Mouse (Mus musculus) liver, embryonic 14.5 days (tissue): ENCODE data around the gene Usp3. TPM values are rescaled to one million over a fixed set of nuclear protein-coding genes. Genes with fewer than 3 reads are reported as not detected.

Source experiments
- ATAC-seq: fragments of 200-750 bp; cut with Nextera tagmentation; 2 replicates; pipeline ENCODE4 v1.8.0; 2017; ENCODE audit warnings: moderate number of reproducible peaks, mild to moderate bottlenecking, moderate library complexity; ENCODE audit not compliant: insufficient read depth
- DNase-seq, 3 experiments: peaks; one replicate each; pipeline ENCODE4 v3.0.0-alpha.2; 2012 to 2013; ENCODE audit warnings: low read depth in 3 of 3, low spot score in 3 of 3
- H3K27ac ChIP-seq: fragments of 300-500 bp; sonication (generic); 2 replicates; pipeline ENCODE4 v1.5.1; 2014; ENCODE audit warnings: moderate library complexity, mild to moderate bottlenecking, control low read depth, inconsistent platforms
- H3K27me3 ChIP-seq: fragments of 300-500 bp; sonication (generic); 2 replicates; pipeline ENCODE4 v1.6.1; 2014; ENCODE audit warnings: mild to moderate bottlenecking, low read length, moderate library complexity; ENCODE audit not compliant: control insufficient read depth, insufficient read depth
- H3K36me3 ChIP-seq: fragments of 300-500 bp; sonication (generic); replicated peaks from 2 replicates; pipeline ENCODE4 v1.6.1; 2014; ENCODE audit warnings: low read depth; ENCODE audit not compliant: control insufficient read depth, insufficient read depth
- H3K4me1 ChIP-seq, 2 experiments: fragments of 200-500 bp in 1 of 2; fragments of 300-500 bp in 1 of 2; sonication (generic) in 1 of 2; replicated peaks; 2 replicates each; pipeline ENCODE4 v1.6.1; 2012 to 2014; ENCODE audit warnings: antibody characterized with exemption in 1 of 2, inconsistent platforms in 1 of 2, low read length in 1 of 2; ENCODE audit not compliant: control insufficient read depth in 2 of 2, insufficient read depth in 2 of 2
- H3K4me2 ChIP-seq: fragments of 300-500 bp; sonication (generic); 2 replicates; pipeline ENCODE4 v1.6.1; 2014; ENCODE audit warnings: low read depth, mild to moderate bottlenecking, control low read depth, moderate library complexity
- H3K4me3 ChIP-seq, 2 experiments: fragments of 200-500 bp in 1 of 2; fragments of 300-500 bp in 1 of 2; sonication (generic) in 1 of 2; 2 replicates each; pipeline ENCODE4 v1.5.1; 2012 to 2014; ENCODE audit warnings: low read depth in 2 of 2, low read length in 2 of 2, mild to moderate bottlenecking in 2 of 2, control low read depth in 1 of 2, inconsistent platforms in 1 of 2, moderate library complexity in 1 of 2; ENCODE audit not compliant: insufficient read depth in 1 of 2
- H3K9ac ChIP-seq: fragments of 300-500 bp; sonication (generic); replicated peaks from 2 replicates; pipeline ENCODE4 v1.6.1; 2014; ENCODE audit warnings: mild to moderate bottlenecking, control low read depth, moderate library complexity
- H3K9me3 ChIP-seq: fragments of 300-500 bp; sonication (generic); 2 replicates; pipeline ENCODE4 v1.6.1; 2016; ENCODE audit warnings: low read length, mixed read lengths; ENCODE audit not compliant: control insufficient read depth
- CTCF ChIP-seq: IDR thresholded peaks from 2 replicates; pipeline ENCODE4 v1.5.1; 2016; ENCODE audit warnings: antibody characterized with exemption, low read depth, control low read depth
- EP300 ChIP-seq: IDR thresholded peaks from 2 replicates; pipeline ENCODE4 v1.6.1; 2016; ENCODE audit warnings: antibody characterized with exemption, low read depth
- WGBS: fragments of 180-500 bp; shearing (Covaris S2); extraction: QIAGEN DNeasy Blood & Tissue Kit; methylation state at CpG from one replicate; pipeline ENCODE4 v1.1.7; 2014; ENCODE audit not compliant: insufficient replicate concordance; 5-methylcytosine and 5-hydroxymethylcytosine counted together
- polyA plus RNA-seq, 2 experiments: library from polyadenylated mRNA; depleted of rRNA in 1 of 2; stranded (reverse) in 1 of 2; unstranded in 1 of 2; fragments of >200 nt; fragmentation: Nextera tagmentation in 1 of 2; extraction: Ambion mirVana in 1 of 2; gene quantifications; 2 replicates each; pipeline versions ENCODE4 v1.2.1 to v1.2.3; 2012 to 2014

The Usp3 gene
- polyA plus RNA-seq, 2 experiments, result 6.7 to 14.8 TPM

DNA sequence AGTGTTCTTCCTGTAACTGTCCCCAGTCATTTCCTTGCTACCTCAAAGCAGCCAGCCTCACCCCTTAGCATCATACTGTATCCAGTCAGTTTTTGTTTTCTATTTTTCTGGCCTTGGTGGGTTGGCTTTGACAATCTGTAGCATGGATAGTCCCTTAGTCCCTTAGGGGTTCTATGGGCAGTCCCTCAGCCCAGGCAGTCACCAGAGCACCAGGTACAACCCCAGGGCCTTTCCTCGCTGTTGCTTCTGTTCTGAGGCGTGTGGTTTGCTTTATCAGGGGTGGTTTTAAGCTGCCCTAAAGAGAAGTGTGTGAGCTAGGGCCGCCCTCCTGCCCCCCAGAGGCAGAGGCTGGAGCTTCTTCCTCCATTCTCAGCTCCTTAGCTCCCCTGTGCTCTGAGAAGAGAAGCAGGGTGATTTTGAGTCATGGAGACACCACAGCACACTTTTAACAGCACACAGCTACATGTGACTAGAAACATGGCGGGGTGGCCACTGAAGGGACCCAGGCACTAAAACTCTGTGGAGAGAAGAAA lies 89.0 kb downstream of the Usp3 start:
- Histone ChIP-seq H3K27me3 (no peaks in the 10 kb centered on the region), H3K9me3 (no peaks in the 10 kb centered on the region), H3K27ac (peak overlapping the region; percentile 88), H3K4me3 (no peak overlapping the region), H3K4me2 (peak overlapping the region; percentile 39), H3K9ac (peak overlapping the region; percentile 62), H3K36me3 (peaks cover 84% of the 10 kb centered on the region), H3K4me1 (peaks cover 34 to 39% of the 10 kb centered on the region in 2 experiments)
- ATAC-seq, result peak; percentile 70
- peak; percentile 59; the same call in 1 of the 2 replicates for TF ChIP-seq EP300
- peak; percentile 87 for TF ChIP-seq CTCF
- WGBS, result 32% methylated on average over 4 of the region's 4 CpGs
- DNase-seq, result peak; percentile 58 to 63 (median 63)

DNA sequence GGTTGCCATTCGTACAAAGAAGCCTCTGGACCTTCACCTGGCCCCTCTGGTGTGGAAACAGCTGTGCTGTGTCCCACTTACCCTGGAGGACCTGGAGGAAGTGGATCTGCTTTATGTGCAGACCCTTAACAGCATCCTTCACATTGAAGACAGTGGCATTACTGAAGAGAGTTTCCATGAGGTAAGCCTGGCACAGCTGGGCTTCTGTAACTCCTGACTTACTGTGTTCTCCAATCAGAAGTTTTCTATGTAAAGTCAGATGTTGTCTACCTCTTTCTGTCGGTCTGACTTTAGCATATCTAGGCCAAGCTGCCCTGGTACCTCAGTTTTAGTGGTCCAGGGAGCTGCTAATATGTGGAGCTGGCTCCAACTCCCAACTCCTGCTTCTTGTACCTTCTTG lies 91.7 kb downstream of the Usp3 start:
- H3K4me3 ChIP-seq, result no peak overlapping the region
- ATAC-seq, result no peak
- 90% methylated on average over 2 of the region's 2 CpGs for WGBS
- H3K27ac ChIP-seq, result no peak overlapping the region
- DNase-seq, result no peak
- H3K4me2 ChIP-seq, result no peak overlapping the region
- TF ChIP-seq EP300 (no peak), CTCF (no peak)
- H3K4me1 ChIP-seq, result peaks cover 27 to 32% of the 10 kb centered on the region in 2 experiments
- H3K36me3 ChIP-seq, result peaks cover 80% of the 10 kb centered on the region
- no peaks in the 10 kb centered on the region for H3K27me3 ChIP-seq
- no peaks in the 10 kb centered on the region for H3K9me3 ChIP-seq
- H3K9ac ChIP-seq, result no peak overlapping the region

DNA sequence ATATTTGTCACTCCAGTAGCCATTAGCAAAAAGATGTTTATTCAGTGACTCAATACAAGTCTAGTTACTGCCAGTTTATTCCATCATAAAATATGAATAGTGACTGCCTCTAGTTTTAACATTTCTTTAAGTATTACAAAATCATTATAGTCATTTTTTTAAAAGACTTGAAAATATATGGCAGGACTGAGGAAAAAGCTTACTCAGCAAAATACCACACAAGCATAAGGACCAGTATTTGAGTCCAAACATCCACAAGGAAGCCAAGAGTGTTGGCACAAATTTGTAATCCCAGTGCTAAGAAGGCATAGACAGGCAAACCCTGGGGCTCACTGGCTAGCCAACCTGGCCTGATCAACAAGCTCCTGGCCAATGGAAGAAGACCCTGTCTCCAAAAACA lies 99.0 kb downstream of the Usp3 start:
- Histone ChIP-seq H3K4me3 (no peak overlapping the region), H3K36me3 (peaks cover 88% of the 10 kb centered on the region), H3K27ac (no peak overlapping the region), H3K9ac (no peak overlapping the region), H3K27me3 (no peaks in the 10 kb centered on the region), H3K4me2 (no peak overlapping the region), H3K9me3 (no peaks in the 10 kb centered on the region), H3K4me1 (no peaks in the 10 kb centered on the region)
- DNase-seq (no peak), ATAC-seq (no peak)
- TF ChIP-seq EP300, result no peak
- no peak for TF ChIP-seq CTCF

DNA sequence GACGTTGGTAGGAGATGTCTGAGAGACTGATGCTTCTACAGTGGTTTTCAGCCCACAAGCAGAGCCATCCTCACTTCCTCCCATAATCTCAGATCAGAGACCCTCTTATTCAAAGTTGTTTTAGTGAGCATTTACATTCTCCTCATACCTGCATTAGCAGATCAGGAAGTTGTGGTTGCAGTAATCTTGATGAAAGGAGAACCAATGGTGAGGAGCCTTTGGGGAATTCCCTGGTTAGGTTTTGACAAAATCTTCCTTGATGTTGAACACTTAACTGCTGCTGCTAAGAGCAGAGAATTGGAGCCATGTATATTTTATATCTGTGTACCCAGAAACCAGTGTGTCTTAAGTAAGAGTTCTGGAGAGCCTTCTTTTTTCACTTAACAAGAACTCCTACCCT lies 100.6 kb downstream of the Usp3 start:
- no peaks in the 10 kb centered on the region for H3K4me1 ChIP-seq
- DNase-seq (no peak), ATAC-seq (no peak)
- no peak overlapping the region for H3K27ac ChIP-seq
- H3K9me3 ChIP-seq, result no peaks in the 10 kb centered on the region
- no peaks in the 10 kb centered on the region for H3K27me3 ChIP-seq
- H3K4me3 ChIP-seq, result no peak overlapping the region
- TF ChIP-seq CTCF (no peak), EP300 (no peak)
- peaks cover 86% of the 10 kb centered on the region for H3K36me3 ChIP-seq
- no peak overlapping the region for H3K9ac ChIP-seq
- no peak overlapping the region for H3K4me2 ChIP-seq
- 30% methylated on average over 1 of the region's 1 CpGs for WGBS

DNA sequence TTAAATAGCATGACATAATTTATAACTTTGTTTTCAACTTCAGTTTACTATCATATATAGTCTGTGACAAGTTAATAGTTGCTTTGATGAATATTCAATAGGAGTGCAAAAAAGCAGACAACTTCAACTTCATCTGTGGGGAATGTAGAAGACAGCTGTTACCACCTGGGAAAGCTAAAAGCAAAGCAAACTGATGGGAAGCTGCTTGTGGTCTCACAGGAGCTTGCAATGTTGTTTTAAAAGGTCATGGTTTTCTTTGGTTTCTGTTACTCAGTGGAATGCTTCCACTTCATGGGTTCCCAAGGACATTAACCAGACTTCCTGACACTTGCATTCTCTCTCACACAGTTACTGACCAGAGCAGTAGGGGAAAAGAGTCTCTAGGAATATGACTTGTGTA lies 104.2 kb downstream of the Usp3 start:
- peaks cover 90% of the 10 kb centered on the region for H3K36me3 ChIP-seq
- no peaks in the 10 kb centered on the region for H3K27me3 ChIP-seq
- ATAC-seq (no peak), DNase-seq (no peak)
- H3K9me3 ChIP-seq, result no peaks in the 10 kb centered on the region
- H3K4me3 ChIP-seq, result no peak overlapping the region
- no peak overlapping the region for H3K9ac ChIP-seq
- H3K4me2 ChIP-seq, result no peak overlapping the region
- H3K27ac ChIP-seq, result no peak overlapping the region
- H3K4me1 ChIP-seq, result peaks cover 0 to 6% of the 10 kb centered on the region in 2 experiments; a peak in 2 of 4 replicates
- TF ChIP-seq CTCF (no peak), EP300 (no peak)
